Mouse (Mus musculus): ENCODE measurements around the gene Fbxl15.

- TF ChIP-seq CTCF (IDR thresholded peaks at IDR 0.05; ENCODE audit: low read depth): no peak
- no peak for TF ChIP-seq EP300 (optimal IDR thresholded peaks at IDR 0.05)
Measured at GRCm38 (mm10) chr19:46329031-46329641, 1.2 kb downstream of the Fbxl15 start.

Data from stomach, postnatal 0 days (tissue).